Mouse (Mus musculus) retina, postnatal 7 days (tissue): ENCODE measurements around the gene Frmd7.

Experiments used
- DNase-seq: peaks from one replicate; pipeline ENCODE4 v3.0.0-alpha.2; 2012; ENCODE audit warnings: low read depth, low spot score

Gene Frmd7

DNA sequence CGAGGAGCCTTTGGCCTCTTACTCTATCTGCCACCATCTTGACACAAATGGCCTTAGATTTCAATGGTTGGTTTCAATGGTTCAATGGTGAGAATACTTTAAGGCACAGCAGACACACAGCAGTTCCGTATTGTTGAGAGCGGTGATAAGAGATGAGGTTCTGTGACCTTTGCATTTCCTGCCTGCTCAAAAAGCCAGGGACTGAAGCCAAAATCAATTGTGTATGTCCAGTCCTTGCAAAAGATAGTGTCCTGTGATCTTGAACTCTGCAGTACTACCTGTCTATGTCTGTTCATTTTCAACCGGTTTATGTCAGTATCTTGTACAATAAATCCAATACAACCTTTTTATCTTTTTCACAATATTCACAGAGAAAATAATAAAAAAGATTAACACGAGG is 77.8 kb downstream of the Frmd7 start:
- DNase-seq, result no peak

DNA sequence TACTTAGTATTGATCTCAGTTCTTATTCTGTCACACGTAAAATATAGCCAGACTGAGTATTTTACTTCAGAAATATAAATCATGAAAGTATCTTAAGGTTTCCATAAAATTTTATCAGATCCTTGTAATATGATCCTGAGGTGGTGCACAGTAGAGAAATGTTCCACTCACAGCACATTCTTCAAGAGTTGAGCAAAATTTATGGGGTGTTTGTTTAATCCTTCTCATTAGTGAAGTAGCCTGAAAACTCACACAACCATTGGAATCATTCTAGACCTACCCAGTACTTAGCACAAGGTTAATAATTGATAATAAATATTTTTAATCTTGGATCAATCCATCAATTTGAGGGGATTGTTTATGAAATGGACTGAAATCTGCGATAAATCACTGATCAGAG is 78.7 kb downstream of the Frmd7 start:
- no peak for DNase-seq

DNA sequence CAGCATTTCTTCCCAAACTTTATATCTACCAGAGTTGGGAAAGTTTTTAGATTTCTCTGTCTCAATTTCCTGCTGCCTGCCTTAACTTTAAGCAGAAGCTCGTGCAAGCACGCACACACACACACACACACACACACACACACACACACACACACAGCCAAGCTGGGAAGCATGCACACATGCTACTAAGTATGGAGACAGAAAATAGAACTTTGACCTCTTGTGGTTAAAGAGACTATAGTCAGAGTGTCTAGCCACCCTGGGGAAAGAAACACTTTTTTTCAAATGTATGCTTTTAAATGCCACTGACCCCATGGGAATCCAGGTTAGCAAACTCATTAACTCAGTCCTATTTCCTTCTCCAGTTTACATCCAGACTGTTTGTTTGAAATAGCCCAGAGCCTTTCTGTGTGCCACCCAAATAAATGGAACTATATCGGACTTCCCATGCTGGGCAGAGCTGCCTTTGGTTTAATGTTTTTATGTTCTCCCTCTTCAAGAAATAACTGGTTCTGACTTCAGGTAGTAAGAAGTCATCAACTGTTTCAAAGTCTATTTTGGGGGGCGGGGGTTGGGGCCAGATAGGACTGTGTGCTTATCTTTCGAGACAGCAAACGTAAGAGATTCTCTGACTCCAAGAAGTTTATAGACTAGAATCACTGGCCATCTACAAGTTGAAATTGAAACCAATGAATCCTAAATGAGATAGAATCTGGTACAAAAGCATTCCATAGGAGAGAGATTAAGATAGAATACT is 91.9 kb downstream of the Frmd7 start:
- DNase-seq, result no peak
